Mouse (Mus musculus): ENCODE measurements around the gene Vasp. TPM values are rescaled to one million over a fixed set of nuclear protein-coding genes. Genes with fewer than 3 reads are reported as not detected.

The Vasp gene
- polyA plus RNA-seq, 1 experiment from 2014 or later = 32.7 TPM

GRCm38 (mm10) chr7:19308454-19309277, 37.0 kb upstream of the Vasp start:
- H3K36me3 ChIP-seq (ENCODE audit: poor library complexity, severe bottlenecking) = no peaks in the 10 kb centered on the region
- H3K9ac ChIP-seq = peak overlapping the region; percentile 57
- peak overlapping the region; percentile 77 for H3K27ac ChIP-seq
- peak overlapping the region; percentile 63 for H3K4me3 ChIP-seq
- H3K4me2 ChIP-seq = peak overlapping the region; percentile 95
- under 1% methylated on average over 58 of the region's 58 CpGs for WGBS
- ATAC-seq = peak; percentile 92
- no peaks in the 10 kb centered on the region for H3K9me3 ChIP-seq (replicated peaks)
- peaks cover 53% of the 10 kb centered on the region for H3K27me3 ChIP-seq
- peaks cover 44% of the 10 kb centered on the region for H3K4me1 ChIP-seq

- Histone ChIP-seq H3K27me3 (peaks cover 54% of the 10 kb centered on the region), H3K9me3 (replicated peaks) (no peaks in the 10 kb centered on the region), H3K4me2 (peak overlapping the region; percentile 95), H3K27ac (peak overlapping the region; percentile 77), H3K4me1 (peaks cover 47% of the 10 kb centered on the region), H3K9ac (peak overlapping the region; percentile 52), H3K4me3 (peak overlapping the region; percentile 63), H3K36me3 (ENCODE audit: poor library complexity, severe bottlenecking) (no peaks in the 10 kb centered on the region)
- ATAC-seq = peak; percentile 59
- WGBS = 1% methylated on average over 17 of the region's 18 CpGs
Observed at GRCm38 (mm10) chr7:19307739-19308453, 36.3 kb upstream of the Vasp start.

GRCm38 (mm10) chr7:19306819-19307738, 35.5 kb upstream of the Vasp start:
- Histone ChIP-seq H3K36me3 (ENCODE audit: poor library complexity, severe bottlenecking) (no peaks in the 10 kb centered on the region), H3K27ac (no peak overlapping the region), H3K4me3 (no peak overlapping the region), H3K4me1 (peaks cover 49% of the 10 kb centered on the region), H3K9ac (no peak overlapping the region), H3K9me3 (replicated peaks) (no peaks in the 10 kb centered on the region), H3K27me3 (peaks cover 60% of the 10 kb centered on the region), H3K4me2 (peak overlapping the region; percentile 95; the same call in 1 of the 2 replicates)
- no peak for ATAC-seq
- WGBS = 69% methylated on average over 25 of the region's 25 CpGs

GRCm38 (mm10) chr7:19305796-19306765, 34.5 kb upstream of the Vasp start:
- no peaks in the 10 kb centered on the region for H3K9me3 ChIP-seq (replicated peaks)
- no peak for ATAC-seq
- peaks cover 61% of the 10 kb centered on the region for H3K27me3 ChIP-seq
- no peaks in the 10 kb centered on the region for H3K36me3 ChIP-seq (ENCODE audit: poor library complexity, severe bottlenecking)
- no peak overlapping the region for H3K4me3 ChIP-seq
- H3K9ac ChIP-seq = no peak overlapping the region
- no peak overlapping the region for H3K27ac ChIP-seq
- WGBS = 48% methylated on average over 16 of the region's 16 CpGs
- peaks cover 58% of the 10 kb centered on the region for H3K4me1 ChIP-seq
- no peak overlapping the region for H3K4me2 ChIP-seq

- no peak for ATAC-seq
- no peaks in the 10 kb centered on the region for H3K36me3 ChIP-seq (ENCODE audit: poor library complexity, severe bottlenecking)
- H3K9me3 ChIP-seq (replicated peaks) = no peaks in the 10 kb centered on the region
- 10% methylated on average over 6 of the region's 6 CpGs for WGBS
- no peak overlapping the region for H3K27ac ChIP-seq
- H3K4me2 ChIP-seq = peak overlapping the region; percentile 59; the same call in 1 of the 2 replicates
- peaks cover 61% of the 10 kb centered on the region for H3K27me3 ChIP-seq
- peaks cover 56% of the 10 kb centered on the region for H3K4me1 ChIP-seq
- peak overlapping the region; percentile 39 for H3K4me3 ChIP-seq
- H3K9ac ChIP-seq = no peak overlapping the region
Observed at GRCm38 (mm10) chr7:19305413-19305735, 33.8 kb upstream of the Vasp start.

GRCm38 (mm10) chr7:19304501-19305412, 33.1 kb upstream of the Vasp start:
- Histone ChIP-seq H3K9ac (peak overlapping the region; percentile 50), H3K27ac (no peak overlapping the region), H3K36me3 (ENCODE audit: poor library complexity, severe bottlenecking) (no peaks in the 10 kb centered on the region), H3K4me3 (peak overlapping the region; percentile 39), H3K4me1 (peaks cover 54% of the 10 kb centered on the region), H3K27me3 (peaks cover 61% of the 10 kb centered on the region), H3K9me3 (replicated peaks) (no peaks in the 10 kb centered on the region), H3K4me2 (peak overlapping the region; percentile 59)
- no peak for ATAC-seq
- WGBS = 2% methylated on average over 48 of the region's 48 CpGs

GRCm38 (mm10) chr7:19303770-19304169, 32.2 kb upstream of the Vasp start:
- no peak for ATAC-seq
- WGBS = 0% methylated on average over 16 of the region's 16 CpGs

GRCm38 (mm10) chr7:19303046-19303305, 31.4 kb upstream of the Vasp start:
- Histone ChIP-seq H3K27me3 (peaks cover 61% of the 10 kb centered on the region), H3K9ac (no peak overlapping the region), H3K4me1 (peaks cover 40% of the 10 kb centered on the region), H3K36me3 (ENCODE audit: poor library complexity, severe bottlenecking) (no peaks in the 10 kb centered on the region), H3K27ac (no peak overlapping the region), H3K4me3 (no peak overlapping the region), H3K9me3 (replicated peaks) (no peaks in the 10 kb centered on the region), H3K4me2 (no peak overlapping the region)
- no peak for ATAC-seq
- 75% methylated on average over 12 of the region's 12 CpGs for whole genome bisulfite sequencing

More at GRCm38 (mm10) chr7:19303770-19304169, 32.2 kb upstream of the Vasp start:
- Histone ChIP-seq H3K4me3 (peak overlapping the region; percentile 39), H3K9me3 (replicated peaks) (no peaks in the 10 kb centered on the region), H3K27me3 (peaks cover 61% of the 10 kb centered on the region), H3K27ac (no peak overlapping the region), H3K4me2 (peak overlapping the region; percentile 59), H3K9ac (peak overlapping the region; percentile 48; the same call in 1 of the 2 replicates), H3K4me1 (peaks cover 44% of the 10 kb centered on the region), H3K36me3 (ENCODE audit: poor library complexity, severe bottlenecking) (no peaks in the 10 kb centered on the region)

- peak overlapping the region; percentile 55; the same call in 1 of the 2 replicates for H3K9ac ChIP-seq
- ATAC-seq = no peak
- 47% methylated on average over 13 of the region's 13 CpGs for WGBS
Observed at GRCm38 (mm10) chr7:19302264-19303045, 30.8 kb upstream of the Vasp start.

More at GRCm38 (mm10) chr7:19302264-19303045, 30.8 kb upstream of the Vasp start:
- H3K4me1 ChIP-seq = peaks cover 35% of the 10 kb centered on the region
- H3K27me3 ChIP-seq = peaks cover 61% of the 10 kb centered on the region
- H3K36me3 ChIP-seq (ENCODE audit: poor library complexity, severe bottlenecking) = no peaks in the 10 kb centered on the region
- peak overlapping the region; percentile 64 for H3K4me2 ChIP-seq
- no peak overlapping the region for H3K27ac ChIP-seq
- peak overlapping the region; percentile 44 for H3K4me3 ChIP-seq
- H3K9me3 ChIP-seq (replicated peaks) = no peaks in the 10 kb centered on the region

All from forebrain, embryonic 13.5 days (tissue).